Mouse (Mus musculus) stomach, embryonic 16.5 days (tissue): ENCODE results near the gene Apoc2. TPM values are rescaled to one million over a fixed set of nuclear protein-coding genes. Genes with fewer than 3 reads are reported as not detected.

Source experiments
- ATAC-seq: fragments of 200-750 bp; cut with Nextera tagmentation; 2 replicates; pipeline ENCODE4 v1.8.0; 2017; ENCODE audit warnings: moderate number of reproducible peaks, moderate TSS enrichment; ENCODE audit not compliant: insufficient read depth, low FRiP score
- H3K27ac ChIP-seq: fragments of 300-500 bp; sonication (generic); 2 replicates; pipeline ENCODE4 v1.5.1; 2014; ENCODE audit warnings: low read length
- H3K27me3 ChIP-seq: fragments of 300-500 bp; sonication (generic); 2 replicates; pipeline ENCODE4 v1.6.1; 2014; ENCODE audit warnings: low read length, control low read depth, mixed read lengths; ENCODE audit not compliant: control insufficient read depth, insufficient read depth
- H3K36me3 ChIP-seq: fragments of 300-500 bp; sonication (generic); 2 replicates; pipeline ENCODE4 v1.6.1; 2014; ENCODE audit warnings: low read length; ENCODE audit not compliant: control insufficient read depth, insufficient read depth
- H3K4me1 ChIP-seq: fragments of 300-500 bp; sonication (generic); 2 replicates; pipeline ENCODE4 v1.6.1; 2014; ENCODE audit warnings: low read length, control low read depth, mixed read lengths; ENCODE audit not compliant: control insufficient read depth, insufficient read depth
- H3K4me2 ChIP-seq: fragments of 300-500 bp; sonication (generic); 2 replicates; pipeline ENCODE4 v1.6.1; 2014; ENCODE audit warnings: low read depth, low read length, mixed read lengths
- H3K4me3 ChIP-seq: fragments of 300-500 bp; sonication (generic); replicated peaks from 2 replicates; pipeline ENCODE4 v1.5.1; 2014; ENCODE audit warnings: mild to moderate bottlenecking, low read length
- H3K9ac ChIP-seq: fragments of 300-500 bp; sonication (generic); 2 replicates; pipeline ENCODE4 v1.6.1; 2014; ENCODE audit warnings: low read length
- H3K9me3 ChIP-seq: fragments of 300-500 bp; sonication (generic); replicated peaks from 2 replicates; pipeline ENCODE4 v1.6.1; 2016; ENCODE audit warnings: low read length, control low read depth; ENCODE audit not compliant: control insufficient read depth
- WGBS: fragments of 180-500 bp; shearing (Covaris S2); extraction: QIAGEN DNeasy Blood & Tissue Kit; methylation state at CpG from one replicate; pipeline ENCODE4 v1.1.7; 2014; 5-methylcytosine and 5-hydroxymethylcytosine counted together
- polyA plus RNA-seq: library from polyadenylated mRNA; unstranded; fragments of >200 nt; fragmentation: Nextera tagmentation; extraction: Ambion mirVana; gene quantifications from 2 replicates; pipeline ENCODE4 v1.2.1, GENCODE M21; 2015

The Apoc2 gene
- polyA plus RNA-seq, 1 experiment from 2014 or later: 93.2 TPM

DNA sequence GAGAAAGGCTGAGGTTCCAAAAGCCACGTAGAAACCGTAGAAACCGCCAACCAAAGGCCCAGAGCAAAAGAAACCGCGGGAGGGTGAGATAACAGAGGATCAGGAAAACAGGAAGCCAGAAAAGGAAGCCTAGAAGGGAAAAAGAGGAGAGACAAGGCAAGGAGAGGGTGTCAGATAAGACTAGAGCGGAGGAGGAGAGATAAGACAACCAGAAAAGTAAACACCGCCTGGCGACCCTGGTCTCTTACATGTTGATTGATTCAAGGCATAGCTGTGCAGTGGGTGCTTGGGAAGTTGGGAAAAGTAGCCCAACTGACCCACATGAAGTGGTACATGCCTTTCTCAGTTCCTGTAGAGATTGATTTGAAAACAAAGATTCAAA lies 17.5 kb upstream of the Apoc2 start:
- H3K9ac ChIP-seq: peak overlapping the region; percentile 10; the same call in 1 of the 2 replicates
- H3K9me3 ChIP-seq: no peaks in the 10 kb centered on the region
- WGBS: 15% methylated on average over 8 of the region's 8 CpGs
- H3K4me1 ChIP-seq: peaks cover 36% of the 10 kb centered on the region
- no peak for ATAC-seq
- no peak overlapping the region for H3K4me2 ChIP-seq
- no peaks in the 10 kb centered on the region; the same call in 1 of the 2 replicates for H3K36me3 ChIP-seq
- no peak overlapping the region for H3K4me3 ChIP-seq
- no peaks in the 10 kb centered on the region for H3K27me3 ChIP-seq
- peak overlapping the region; percentile 26; the same call in 1 of the 2 replicates for H3K27ac ChIP-seq

DNA sequence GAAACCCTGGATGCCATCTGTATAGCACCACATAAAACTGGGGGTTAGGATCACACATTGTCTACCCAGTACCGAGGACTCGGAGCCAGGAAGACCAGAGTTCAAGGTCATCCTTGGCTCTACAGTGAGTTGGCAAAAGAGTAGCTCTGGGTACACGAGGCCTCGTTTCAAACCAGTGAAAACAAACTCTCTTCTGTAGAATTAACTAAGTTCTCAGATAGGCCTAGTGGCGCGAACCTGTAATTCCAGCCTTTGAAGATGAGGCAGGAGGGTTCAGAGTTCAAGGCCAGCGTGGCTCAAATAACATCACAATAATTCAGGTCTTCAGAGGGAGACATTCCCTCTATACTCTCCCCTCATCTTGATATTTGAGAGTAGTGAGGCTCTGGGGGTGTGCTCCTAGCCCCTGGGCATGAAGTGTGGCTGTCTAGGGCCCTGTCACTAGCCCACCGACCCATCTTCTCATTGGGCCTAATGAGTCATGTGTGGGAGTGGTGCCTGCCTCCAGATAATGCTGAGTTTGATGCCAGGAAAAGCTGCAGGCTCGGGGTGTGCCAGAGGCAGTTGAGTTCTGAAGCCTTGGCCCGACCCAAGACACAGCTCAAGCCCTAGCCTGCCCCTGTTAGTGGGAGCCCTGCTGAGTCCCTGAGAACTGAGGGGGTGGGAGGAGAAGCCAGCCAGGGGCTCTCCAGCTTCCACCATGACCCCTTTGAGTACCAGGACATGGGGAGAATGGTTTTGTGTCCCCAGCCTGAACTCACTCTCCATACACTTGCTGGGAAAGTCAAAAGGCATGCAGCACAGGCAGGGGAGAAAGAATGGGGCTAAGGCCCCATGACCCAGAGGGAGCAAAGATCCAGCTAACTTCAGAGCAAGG lies 16.8 kb upstream of the Apoc2 start:
- Histone ChIP-seq H3K36me3 (no peaks in the 10 kb centered on the region; the same call in 1 of the 2 replicates), H3K4me3 (no peak overlapping the region), H3K27ac (peak overlapping the region; percentile 26), H3K4me2 (no peak overlapping the region), H3K27me3 (no peaks in the 10 kb centered on the region), H3K9me3 (no peaks in the 10 kb centered on the region), H3K9ac (peak overlapping the region; percentile 10; the same call in 1 of the 2 replicates), H3K4me1 (peaks cover 34% of the 10 kb centered on the region)
- no peak for ATAC-seq
- WGBS: 70% methylated on average over 10 of the region's 10 CpGs

DNA sequence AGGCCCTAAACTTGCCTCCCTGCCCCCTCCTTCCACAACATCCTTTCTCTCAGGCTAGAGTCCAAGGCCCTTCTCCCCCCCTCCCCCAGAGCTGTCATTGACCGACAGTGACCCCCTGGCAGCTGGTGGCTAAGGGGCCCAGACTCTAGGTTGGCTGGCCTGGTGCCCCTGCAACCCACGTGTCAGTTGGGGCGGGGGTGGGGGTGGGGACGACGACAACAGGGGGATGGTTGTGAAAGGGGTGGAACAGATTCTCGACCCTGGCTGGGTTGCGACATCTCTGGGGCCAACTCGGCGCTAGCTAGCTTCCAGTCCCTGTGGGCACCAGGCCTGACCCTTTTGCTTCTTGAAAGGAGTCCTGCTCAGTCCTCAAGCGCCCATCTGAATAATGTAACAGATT lies 15.7 kb upstream of the Apoc2 start:
- Histone ChIP-seq H3K27ac (peak overlapping the region; percentile 42; the same call in 1 of the 2 replicates), H3K9ac (peak overlapping the region; percentile 18; the same call in 1 of the 2 replicates), H3K4me1 (peaks cover 22% of the 10 kb centered on the region; the same call in 1 of the 2 replicates), H3K4me3 (no peak overlapping the region), H3K36me3 (no peaks in the 10 kb centered on the region; the same call in 1 of the 2 replicates), H3K27me3 (no peaks in the 10 kb centered on the region), H3K9me3 (no peaks in the 10 kb centered on the region), H3K4me2 (no peak overlapping the region)
- ATAC-seq: peak; percentile 45; the same call in 1 of the 2 replicates
- 28% methylated on average over 10 of the region's 10 CpGs for WGBS

DNA sequence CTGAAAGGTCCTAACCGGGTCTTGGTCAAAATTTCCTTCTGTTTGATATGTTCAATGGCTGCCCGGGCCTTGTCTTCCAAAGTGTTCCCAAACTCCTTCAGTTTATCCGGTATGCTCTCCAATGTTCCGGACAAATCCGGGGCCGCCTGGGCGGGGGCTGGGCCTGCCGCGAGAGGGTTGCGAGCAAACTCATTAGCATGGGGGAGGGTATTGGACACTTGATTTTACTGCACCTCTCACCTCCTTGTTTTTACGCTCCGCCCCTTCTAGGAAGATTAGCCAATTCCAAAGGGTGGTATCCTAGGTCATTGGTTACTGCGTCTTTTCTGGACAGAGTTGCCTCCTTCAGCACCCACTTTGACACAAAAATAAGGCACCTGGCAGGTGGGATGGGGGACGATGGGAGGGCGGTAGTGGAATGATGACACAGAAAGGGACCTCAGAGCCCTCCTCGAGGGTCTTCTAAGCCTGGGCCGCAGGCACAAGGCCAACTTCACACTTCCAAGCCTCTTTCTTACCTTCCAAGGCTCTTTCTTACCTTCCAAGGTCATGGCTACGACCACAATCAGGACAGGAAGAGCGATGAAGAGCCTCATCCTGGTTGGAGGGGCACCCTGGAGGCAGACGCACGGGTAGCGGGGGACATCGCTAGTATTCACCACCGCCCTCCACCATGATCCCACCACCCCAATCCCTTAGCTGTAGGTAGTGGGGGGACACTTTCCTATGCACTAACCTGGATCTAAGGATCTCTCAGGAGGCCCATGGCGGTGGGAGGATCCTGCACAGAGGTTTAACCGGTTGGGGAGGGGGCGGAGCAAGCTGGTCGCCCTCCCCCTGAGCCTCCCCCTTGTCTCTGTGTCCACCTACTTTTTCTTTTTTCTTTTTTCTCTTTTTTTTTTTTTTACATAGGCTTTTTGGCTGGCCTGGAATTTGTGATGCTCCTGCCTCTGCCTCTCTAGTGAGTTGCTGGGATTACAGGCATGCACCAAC lies 14.4 kb upstream of the Apoc2 start, which contains the start of gene Apoc1:
Gene Apoc1, minus strand, starts transcription at position 788 of the 993 bp plus-strand sequence.
- peak within 1 kb of the TSS; percentile 42; the same call in 1 of the 2 replicates for H3K27ac ChIP-seq

DNA sequence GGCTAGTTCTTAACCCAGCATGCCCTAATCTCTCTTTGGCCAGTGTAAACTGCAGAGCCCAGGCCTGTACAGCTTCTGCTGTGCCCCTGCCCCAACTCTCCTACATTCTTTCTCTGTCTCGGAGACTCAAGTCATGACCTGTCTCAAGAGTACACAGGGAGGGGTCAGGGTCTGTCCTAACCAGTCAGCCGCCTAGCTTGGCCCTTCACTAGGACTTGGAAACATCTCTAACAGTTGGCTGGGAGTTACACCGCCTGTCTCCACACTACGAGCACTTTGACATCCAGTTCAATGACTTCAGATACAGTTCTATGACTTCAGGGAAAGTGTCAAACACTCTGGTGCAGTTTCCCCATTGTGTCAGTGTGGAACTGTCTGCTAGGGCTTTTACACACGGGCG lies 13.7 kb upstream of the Apoc2 start:
- no peaks in the 10 kb centered on the region for H3K9me3 ChIP-seq
- H3K27me3 ChIP-seq: no peaks in the 10 kb centered on the region
- H3K9ac ChIP-seq: no peak overlapping the region
- H3K27ac ChIP-seq: no peak overlapping the region
- WGBS: 71% methylated on average over 6 of the region's 6 CpGs
- no peak for ATAC-seq
- no peaks in the 10 kb centered on the region; the same call in 1 of the 2 replicates for H3K36me3 ChIP-seq
- H3K4me2 ChIP-seq: no peak overlapping the region
- peaks cover 21% of the 10 kb centered on the region; the same call in 1 of the 2 replicates for H3K4me1 ChIP-seq
- H3K4me3 ChIP-seq: no peak overlapping the region

More for the DNA sequence above, 14.4 kb upstream of the Apoc2 start, which contains the start of gene Apoc1:
- Histone ChIP-seq H3K4me1 (peaks cover 21% of the 10 kb centered on the region; the same call in 1 of the 2 replicates), H3K9ac (peak within 1 kb of the TSS; percentile 18; the same call in 1 of the 2 replicates), H3K4me3 (no peak within 1 kb of the TSS), H3K4me2 (0 out of 2 replicates have a peak within 1 kb of the TSS, but pooled peaks have one; percentile 6), H3K36me3 (no peaks in the 10 kb centered on the region; the same call in 1 of the 2 replicates), H3K27me3 (no peaks in the 10 kb centered on the region), H3K9me3 (no peaks in the 10 kb centered on the region)
- WGBS: 44% methylated on average over 28 of the region's 28 CpGs
- ATAC-seq: 0 out of 2 replicates have a peak, but pooled peaks have one; percentile 20

DNA sequence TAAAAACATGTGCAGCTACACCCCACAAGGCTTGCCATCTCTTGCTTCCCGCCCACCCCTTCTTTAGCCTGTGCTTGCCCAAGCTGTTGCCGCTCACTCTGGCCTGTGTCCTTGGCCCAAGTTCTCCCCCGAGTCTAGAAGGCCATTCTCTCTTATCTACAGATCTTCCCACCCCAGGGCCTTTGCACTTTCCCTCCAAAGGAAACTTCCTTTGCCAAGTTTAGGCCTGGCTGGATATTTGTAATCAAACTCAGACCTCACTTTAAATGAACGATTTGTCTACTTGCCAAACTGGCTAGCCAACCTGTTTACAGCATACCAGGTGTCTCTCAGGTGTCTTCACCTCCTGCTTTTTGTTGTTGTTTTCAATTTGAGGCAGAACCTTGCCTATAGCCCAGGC lies 13.1 kb upstream of the Apoc2 start:
- Histone ChIP-seq H3K4me1 (peaks cover 21% of the 10 kb centered on the region; the same call in 1 of the 2 replicates), H3K27me3 (no peaks in the 10 kb centered on the region), H3K36me3 (no peaks in the 10 kb centered on the region), H3K4me2 (no peak overlapping the region), H3K4me3 (no peak overlapping the region), H3K9me3 (no peaks in the 10 kb centered on the region), H3K27ac (no peak overlapping the region), H3K9ac (no peak overlapping the region)
- 87% methylated on average over 4 of the region's 4 CpGs for WGBS
- ATAC-seq: no peak

GRCm38 (mm10) chr7:19688611-19689010 lies 10.9 kb upstream of the Apoc2 start:
- ATAC-seq: no peak
- peaks cover 8% of the 10 kb centered on the region; the same call in 1 of the 2 replicates for H3K4me1 ChIP-seq
- no peak overlapping the region for H3K27ac ChIP-seq
- 98% methylated on average over 2 of the region's 2 CpGs for WGBS
- no peak overlapping the region for H3K4me3 ChIP-seq
- H3K27me3 ChIP-seq: no peaks in the 10 kb centered on the region
- H3K9ac ChIP-seq: no peak overlapping the region
- no peak overlapping the region for H3K4me2 ChIP-seq
- no peaks in the 10 kb centered on the region for H3K9me3 ChIP-seq
- H3K36me3 ChIP-seq: no peaks in the 10 kb centered on the region

DNA sequence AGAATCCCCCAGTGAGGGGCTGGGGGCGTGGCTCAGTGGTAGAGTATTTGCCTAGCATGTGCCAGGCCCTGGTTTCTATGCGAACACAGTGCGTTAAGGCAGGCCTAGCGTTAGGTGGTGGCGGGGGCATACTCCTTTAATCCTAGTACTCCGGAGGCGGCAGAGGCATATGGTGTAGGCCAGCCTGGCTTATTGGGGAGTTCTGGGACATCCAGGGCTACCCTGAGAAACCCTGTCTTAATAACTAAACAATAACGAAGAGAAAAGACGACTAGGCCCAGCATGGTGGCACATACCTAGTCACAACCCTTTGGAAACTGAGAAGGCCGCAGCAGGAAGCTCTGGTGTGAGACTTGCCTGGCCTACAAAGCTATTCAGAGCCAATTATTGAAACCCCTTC lies 10.4 kb upstream of the Apoc2 start:
- Histone ChIP-seq H3K27ac (no peak overlapping the region), H3K27me3 (no peaks in the 10 kb centered on the region), H3K9ac (no peak overlapping the region), H3K9me3 (no peaks in the 10 kb centered on the region), H3K4me2 (no peak overlapping the region), H3K4me3 (no peak overlapping the region), H3K4me1 (peaks cover 3% of the 10 kb centered on the region; the same call in 1 of the 2 replicates), H3K36me3 (no peaks in the 10 kb centered on the region)
- no peak for ATAC-seq
- 94% methylated on average over 10 of the region's 10 CpGs for WGBS
